ENCODE assay signal across 9 mouse cellular contexts in the genomic region with DNA sequence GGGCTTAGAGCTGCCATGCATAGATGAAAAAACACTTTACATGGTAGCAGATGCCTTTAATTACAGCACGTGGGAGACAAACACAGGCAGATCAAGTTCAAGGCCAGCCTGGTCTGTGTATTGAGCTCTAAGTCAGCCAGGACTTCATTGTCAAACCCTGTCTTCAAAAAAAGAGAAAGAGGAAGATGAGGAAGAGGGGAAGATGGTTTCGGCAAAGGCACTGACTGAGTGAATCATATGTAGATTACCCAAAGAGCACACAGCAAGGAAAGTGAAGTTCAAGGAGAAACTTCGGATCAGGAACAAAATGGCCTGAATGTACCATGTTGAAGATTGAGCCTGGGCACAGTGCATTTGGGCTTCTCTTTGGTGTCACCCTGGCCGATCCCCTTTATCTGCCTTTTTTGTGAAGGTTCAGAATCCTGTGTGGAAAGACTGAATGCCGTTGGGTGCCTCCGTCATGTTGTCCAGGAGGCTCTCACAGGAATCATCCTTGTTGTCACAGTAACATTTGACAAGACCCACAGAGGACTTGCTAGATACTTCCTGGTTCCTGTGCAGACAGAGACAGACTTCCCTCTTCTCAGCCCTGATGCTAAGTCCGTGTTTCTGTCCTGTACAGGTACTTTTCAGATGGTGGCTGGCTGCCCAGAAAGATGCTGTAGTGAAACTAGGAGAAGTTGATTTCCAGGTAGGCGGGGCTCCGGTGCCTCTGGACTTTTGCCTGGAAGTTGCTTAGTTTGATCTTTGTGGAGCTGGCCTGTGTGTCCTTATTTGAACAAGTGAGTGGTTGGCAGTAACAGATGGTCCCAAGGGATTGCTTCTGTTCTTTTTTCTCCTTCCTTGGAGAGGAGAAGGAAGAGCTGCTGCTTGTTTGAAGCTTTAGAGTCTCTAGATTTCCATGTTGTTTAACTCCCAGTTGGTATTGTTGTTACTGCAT.
DNase-seq lines count a peak whose midpoint lies in the region; ATAC-seq and TF ChIP-seq lines count a peak whose summit lies in the region.
"Had no signal": no experiment of that assay in that cellular context is flagged by ENCODE, and none has a peak within 500 bp of the region (broad histone marks: within the 10 kb centered on the region; RNA-seq: fewer than 3 reads in every experiment).

No protein-coding gene starts in this region.

- peak; percentile 80 for DNase-seq in kidney, adult 18-20 months
- peak; percentile 35 for DNase-seq in adrenal gland, postnatal 25 days
- DNase-seq in layer of hippocampus, adult 8-10 months (ENCODE audit: low spot score in 2 of 2), result peak; percentile 44 to 45
- DNase-seq in right cerebral cortex, postnatal 25 days, result peak; percentile 43
- no peak for DNase-seq in embryo, embryonic 10.5 days (ENCODE audit: low spot score)
- no peak for DNase-seq in midbrain, postnatal 0 days (ENCODE audit: low spot score)
- DNase-seq in midbrain, embryonic 10.5 days (ENCODE audit: low spot score), result no peak

- no peak for ATAC-seq in kidney, embryonic 16.5 days (ENCODE audit: low FRiP score, low TSS enrichment)
- ATAC-seq in midbrain, postnatal 0 days (ENCODE audit: low FRiP score), result no peak

- H3K4me2 ChIP-seq in kidney, embryonic 16.5 days (replicated peaks; ENCODE audit: low read depth, low read length), result no peak overlapping the region
- H3K4me2 ChIP-seq in midbrain, postnatal 0 days (ENCODE audit: low read depth, low read length, poor library complexity, severe bottlenecking), result no peak overlapping the region

- H3K4me1 ChIP-seq in kidney, embryonic 16.5 days (ENCODE audit: insufficient read depth, low read length), result no peaks in the 10 kb centered on the region
- no peaks in the 10 kb centered on the region for H3K4me1 ChIP-seq in midbrain, postnatal 0 days (ENCODE audit: insufficient read depth, low read length)
- H3K4me1 ChIP-seq in midbrain, embryonic 10.5 days, result no peaks in the 10 kb centered on the region; the same call in 1 of the 2 replicates

- H3K36me3 ChIP-seq in kidney, embryonic 16.5 days (ENCODE audit: insufficient read depth, low read length), result no peaks in the 10 kb centered on the region
- no peaks in the 10 kb centered on the region for H3K36me3 ChIP-seq in midbrain, postnatal 0 days (ENCODE audit: insufficient read depth, low read length)
- H3K36me3 ChIP-seq in midbrain, embryonic 10.5 days, result no peaks in the 10 kb centered on the region

- H3K4me3 ChIP-seq in kidney, embryonic 16.5 days (ENCODE audit: low read length), result no peak overlapping the region
- no peak overlapping the region for H3K4me3 ChIP-seq in midbrain, postnatal 0 days (ENCODE audit: low read depth, low read length)
- H3K4me3 ChIP-seq in midbrain, embryonic 10.5 days, result no peak overlapping the region

- no peaks in the 10 kb centered on the region for H3K9me3 ChIP-seq in kidney, embryonic 16.5 days (ENCODE audit: low read length)
- H3K9me3 ChIP-seq in midbrain, postnatal 0 days (ENCODE audit: low read length), result no peaks in the 10 kb centered on the region
- H3K9me3 ChIP-seq in midbrain, embryonic 10.5 days (replicated peaks), result no peaks in the 10 kb centered on the region
- H3K9me3 ChIP-seq: G1E had no signal

- no peak overlapping the region for H3K9ac ChIP-seq in kidney, embryonic 16.5 days (replicated peaks; ENCODE audit: low read length)
- H3K9ac ChIP-seq in midbrain, postnatal 0 days (replicated peaks; ENCODE audit: low read length, poor library complexity, severe bottlenecking), result no peak overlapping the region

- H3K27me3 ChIP-seq in kidney, embryonic 16.5 days (ENCODE audit: insufficient read depth, low read length), result no peaks in the 10 kb centered on the region
- H3K27me3 ChIP-seq in midbrain, postnatal 0 days (ENCODE audit: insufficient read depth, low read length), result no peaks in the 10 kb centered on the region
- no peaks in the 10 kb centered on the region for H3K27me3 ChIP-seq in midbrain, embryonic 10.5 days (ENCODE audit: low read depth, poor library complexity, severe bottlenecking)

- 85% methylated on average over 9 of the region's 9 CpGs for WGBS in kidney, embryonic 16.5 days
- WGBS in midbrain, postnatal 0 days, result 91% methylated on average over 9 of the region's 9 CpGs
- 92% methylated on average over 9 of the region's 9 CpGs for WGBS in midbrain, embryonic 10.5 days

- H3K27ac ChIP-seq in kidney, embryonic 16.5 days (ENCODE audit: low read length), result no peak overlapping the region
- no peak overlapping the region for H3K27ac ChIP-seq in midbrain, postnatal 0 days (ENCODE audit: low read depth, low read length)
- no peak overlapping the region for H3K27ac ChIP-seq in midbrain, embryonic 10.5 days (replicated peaks)

- no peak for TF ChIP-seq CTCF in midbrain, postnatal 0 days (IDR thresholded peaks at IDR 0.05)

Comparison
In these comparisons a context has a peak if more than half of its experiments do, and no peak if none do; other contexts are left out.
1. DNase-seq: peak in kidney, adult 18-20 months (single experiment), adrenal gland, postnatal 25 days (single experiment), layer of hippocampus, adult 8-10 months (2 of 2) and right cerebral cortex, postnatal 25 days (single experiment); none in embryo, embryonic 10.5 days (single experiment), midbrain, postnatal 0 days (single experiment) and midbrain, embryonic 10.5 days (single experiment).